Mouse (Mus musculus): ENCODE measurements around the gene Brd2. TPM values are rescaled to one million over a fixed set of nuclear protein-coding genes. Genes with fewer than 3 reads are reported as not detected.

Brd2 gene
- polyA plus RNA-seq, 1 experiment from 2014 or later, result 137 TPM

DNA sequence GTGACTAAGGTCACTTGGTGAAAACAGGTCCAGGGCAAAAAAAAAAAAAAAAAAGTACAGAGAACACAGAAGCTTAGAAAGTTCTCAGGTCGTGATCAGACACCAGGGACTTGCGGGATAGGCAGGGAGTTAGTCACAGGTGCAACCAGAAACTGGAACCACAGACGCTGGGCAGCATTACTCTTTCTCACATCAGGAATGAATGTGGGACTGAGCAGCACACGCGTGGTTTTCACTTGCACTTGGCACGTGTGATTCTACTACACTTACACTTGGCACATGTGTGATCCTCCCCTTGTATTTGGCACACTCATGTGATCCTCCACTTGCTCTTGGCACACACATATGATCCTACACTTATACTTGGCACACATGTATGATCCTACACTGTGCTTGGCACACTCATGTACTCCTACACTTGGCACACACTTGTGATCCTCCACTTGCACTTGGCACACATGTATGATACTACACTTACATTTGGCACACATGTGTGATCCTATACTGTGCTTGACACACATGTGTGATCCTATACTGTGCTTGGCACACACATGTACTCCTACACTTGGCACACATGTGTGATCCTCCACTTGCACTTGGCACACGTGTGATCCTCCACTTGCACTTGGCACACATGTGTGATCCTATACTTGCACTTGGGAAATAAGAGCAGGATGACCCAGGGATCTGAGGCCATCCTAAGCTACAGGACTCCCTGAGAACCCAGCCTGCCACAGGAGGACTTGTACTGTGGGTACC is 15.1 kb downstream of the Brd2 start:
- Histone ChIP-seq H3K4me1 (0 out of 2 replicates have a peak, but pooled peaks cover 6% of the 10 kb centered on the region), H3K27me3 (no peaks in the 10 kb centered on the region), H3K4me2 (replicated peaks) (no peak overlapping the region), H3K9ac (no peak overlapping the region), H3K9me3 (replicated peaks) (no peaks in the 10 kb centered on the region), H3K27ac (no peak overlapping the region), H3K36me3 (peaks cover 34% of the 10 kb centered on the region), H3K4me3 (no peak overlapping the region)
- WGBS, result 87% methylated on average over 7 of the region's 7 CpGs
- ATAC-seq (ENCODE audit: low FRiP score), result no peak

GRCm38 (mm10) chr17:34106555-34106954 is 15.9 kb downstream of the Brd2 start:
- Histone ChIP-seq H3K27ac (no peak overlapping the region), H3K9ac (no peak overlapping the region), H3K27me3 (no peaks in the 10 kb centered on the region), H3K36me3 (peaks cover 27% of the 10 kb centered on the region), H3K4me1 (0 out of 2 replicates have a peak, but pooled peaks cover 4% of the 10 kb centered on the region), H3K9me3 (replicated peaks) (no peaks in the 10 kb centered on the region), H3K4me3 (no peak overlapping the region), H3K4me2 (replicated peaks) (no peak overlapping the region)
- 91% methylated on average over 7 of the region's 7 CpGs for WGBS
- no peak for ATAC-seq (ENCODE audit: low FRiP score)

DNA sequence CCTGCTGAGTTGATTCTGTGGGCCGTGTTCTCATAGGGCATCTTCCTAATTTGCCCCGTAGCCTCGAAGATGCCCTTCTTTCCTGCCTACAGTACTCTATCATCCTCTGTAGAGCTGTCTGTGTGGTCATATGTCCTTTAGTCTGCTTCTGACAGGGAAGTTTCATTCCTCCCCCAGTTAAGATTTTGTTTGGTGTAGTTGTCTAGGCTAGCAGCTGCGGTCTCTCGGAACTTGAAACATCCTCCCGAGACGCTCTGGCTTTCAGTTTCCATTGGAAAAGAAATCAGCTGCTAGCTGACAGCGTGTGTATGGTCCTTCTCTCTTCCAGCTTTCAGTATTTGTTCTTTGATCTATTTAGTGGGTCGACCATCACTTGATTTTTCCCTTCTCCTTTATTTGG is 17.6 kb downstream of the Brd2 start:
- ATAC-seq (ENCODE audit: low FRiP score), result no peak
- no peaks in the 10 kb centered on the region for H3K4me1 ChIP-seq

GRCm38 (mm10) chr17:34102831-34103230 is 19.6 kb downstream of the Brd2 start:
- WGBS, result 82% methylated on average over 6 of the region's 6 CpGs
- H3K4me2 ChIP-seq (replicated peaks), result no peak overlapping the region
- no peak overlapping the region for H3K4me3 ChIP-seq
- H3K27ac ChIP-seq, result no peak overlapping the region
- H3K36me3 ChIP-seq, result no peaks in the 10 kb centered on the region
- H3K27me3 ChIP-seq, result peaks cover 7% of the 10 kb centered on the region; the same call in 1 of the 2 replicates
- ATAC-seq (ENCODE audit: low FRiP score), result no peak
- no peak overlapping the region for H3K9ac ChIP-seq
- no peaks in the 10 kb centered on the region for H3K9me3 ChIP-seq (replicated peaks)
- H3K4me1 ChIP-seq, result no peaks in the 10 kb centered on the region

More for the DNA sequence above, 17.6 kb downstream of the Brd2 start:
- Histone ChIP-seq H3K9ac (no peak overlapping the region), H3K4me3 (no peak overlapping the region), H3K27ac (no peak overlapping the region), H3K9me3 (replicated peaks) (no peaks in the 10 kb centered on the region), H3K4me2 (replicated peaks) (no peak overlapping the region), H3K27me3 (peaks cover 7% of the 10 kb centered on the region; the same call in 1 of the 2 replicates), H3K36me3 (peaks cover 9% of the 10 kb centered on the region)
- 83% methylated on average over 9 of the region's 9 CpGs for WGBS

DNA sequence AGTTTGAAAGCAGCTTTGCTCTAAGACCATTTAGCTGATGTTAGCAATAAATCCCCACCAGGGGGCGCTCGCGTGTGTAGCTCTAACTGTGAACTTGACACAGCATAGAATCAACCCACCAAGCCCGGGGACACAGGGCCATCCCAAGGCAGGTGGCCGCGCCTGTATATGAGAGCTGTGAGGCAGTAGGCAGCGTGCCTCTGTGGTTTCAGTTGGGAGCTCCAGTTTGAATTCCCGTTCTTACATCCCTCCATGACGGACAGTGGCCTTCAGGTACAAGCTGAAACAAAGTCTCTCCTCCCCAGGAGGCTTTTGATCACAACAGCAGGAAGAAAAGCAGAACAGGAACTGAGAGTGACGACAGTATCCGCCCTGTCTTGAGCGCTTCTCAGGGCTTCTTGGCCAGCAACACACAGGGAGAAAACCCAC is 20.8 kb downstream of the Brd2 start:
- H3K27ac ChIP-seq, result no peak overlapping the region
- H3K9ac ChIP-seq, result no peak overlapping the region
- H3K4me3 ChIP-seq, result no peak overlapping the region
- no peaks in the 10 kb centered on the region for H3K4me1 ChIP-seq
- ATAC-seq (ENCODE audit: low FRiP score), result peak; percentile 71; the same call in 1 of the 2 replicates
- WGBS, result 4% methylated on average over 12 of the region's 12 CpGs
- H3K27me3 ChIP-seq, result peaks cover 7% of the 10 kb centered on the region; the same call in 1 of the 2 replicates
- peak overlapping the region; percentile 21 for H3K4me2 ChIP-seq (replicated peaks)
- no peaks in the 10 kb centered on the region for H3K36me3 ChIP-seq
- no peaks in the 10 kb centered on the region for H3K9me3 ChIP-seq (replicated peaks)

- no peaks in the 10 kb centered on the region for H3K4me1 ChIP-seq
- no peak overlapping the region for H3K4me2 ChIP-seq (replicated peaks)
- H3K27me3 ChIP-seq, result peaks cover 7% of the 10 kb centered on the region; the same call in 1 of the 2 replicates
- no peaks in the 10 kb centered on the region for H3K9me3 ChIP-seq (replicated peaks)
- H3K36me3 ChIP-seq, result no peaks in the 10 kb centered on the region
- H3K27ac ChIP-seq, result no peak overlapping the region
- 35% methylated on average over 5 of the region's 5 CpGs for WGBS
- no peak overlapping the region for H3K9ac ChIP-seq
- ATAC-seq (ENCODE audit: low FRiP score), result 0 out of 2 replicates have a peak, but pooled peaks have one; percentile 16
- H3K4me3 ChIP-seq, result no peak overlapping the region
Observed at GRCm38 (mm10) chr17:34101185-34101584, 21.2 kb downstream of the Brd2 start.

GRCm38 (mm10) chr17:34099531-34099930 is 22.9 kb downstream of the Brd2 start:
- Histone ChIP-seq H3K27me3 (peaks cover 7% of the 10 kb centered on the region; the same call in 1 of the 2 replicates), H3K4me1 (no peaks in the 10 kb centered on the region), H3K9me3 (replicated peaks) (no peaks in the 10 kb centered on the region), H3K9ac (no peak overlapping the region), H3K4me3 (no peak overlapping the region), H3K27ac (no peak overlapping the region), H3K36me3 (no peaks in the 10 kb centered on the region), H3K4me2 (replicated peaks) (no peak overlapping the region)
- 68% methylated on average over 5 of the region's 5 CpGs for WGBS
- no peak for ATAC-seq (ENCODE audit: low FRiP score)

GRCm38 (mm10) chr17:34098709-34099479 is 23.5 kb downstream of the Brd2 start:
- no peak overlapping the region for H3K9ac ChIP-seq
- 60% methylated on average over 10 of the region's 10 CpGs for WGBS
- H3K36me3 ChIP-seq, result no peaks in the 10 kb centered on the region
- H3K27me3 ChIP-seq, result peaks cover 7% of the 10 kb centered on the region; the same call in 1 of the 2 replicates
- H3K27ac ChIP-seq, result no peak overlapping the region
- no peak overlapping the region for H3K4me2 ChIP-seq (replicated peaks)
- H3K9me3 ChIP-seq (replicated peaks), result no peaks in the 10 kb centered on the region
- no peak for ATAC-seq (ENCODE audit: low FRiP score)
- H3K4me1 ChIP-seq, result no peaks in the 10 kb centered on the region
- H3K4me3 ChIP-seq, result no peak overlapping the region

- no peak overlapping the region for H3K9ac ChIP-seq
- 72% methylated on average over 5 of the region's 5 CpGs for WGBS
Observed at GRCm38 (mm10) chr17:34097272-34097671, 25.2 kb downstream of the Brd2 start.

GRCm38 (mm10) chr17:34096497-34097010 is 25.9 kb downstream of the Brd2 start:
- no peak overlapping the region for H3K9ac ChIP-seq
- peaks cover 7% of the 10 kb centered on the region; the same call in 1 of the 2 replicates for H3K27me3 ChIP-seq
- WGBS, result 72% methylated on average over 3 of the region's 3 CpGs
- no peak overlapping the region for H3K4me3 ChIP-seq
- ATAC-seq (ENCODE audit: low FRiP score), result no peak
- H3K9me3 ChIP-seq (replicated peaks), result no peaks in the 10 kb centered on the region
- H3K36me3 ChIP-seq, result no peaks in the 10 kb centered on the region
- no peak overlapping the region for H3K4me2 ChIP-seq (replicated peaks)
- no peak overlapping the region for H3K27ac ChIP-seq
- H3K4me1 ChIP-seq, result 0 out of 2 replicates have a peak, but pooled peaks cover 3% of the 10 kb centered on the region

More at GRCm38 (mm10) chr17:34097272-34097671, 25.2 kb downstream of the Brd2 start:
- H3K27ac ChIP-seq, result no peak overlapping the region
- H3K9me3 ChIP-seq (replicated peaks), result no peaks in the 10 kb centered on the region
- H3K4me1 ChIP-seq, result 0 out of 2 replicates have a peak, but pooled peaks cover 3% of the 10 kb centered on the region
- no peak overlapping the region for H3K4me3 ChIP-seq
- H3K36me3 ChIP-seq, result no peaks in the 10 kb centered on the region
- peaks cover 7% of the 10 kb centered on the region; the same call in 1 of the 2 replicates for H3K27me3 ChIP-seq
- no peak for ATAC-seq (ENCODE audit: low FRiP score)
- no peak overlapping the region for H3K4me2 ChIP-seq (replicated peaks)

DNA sequence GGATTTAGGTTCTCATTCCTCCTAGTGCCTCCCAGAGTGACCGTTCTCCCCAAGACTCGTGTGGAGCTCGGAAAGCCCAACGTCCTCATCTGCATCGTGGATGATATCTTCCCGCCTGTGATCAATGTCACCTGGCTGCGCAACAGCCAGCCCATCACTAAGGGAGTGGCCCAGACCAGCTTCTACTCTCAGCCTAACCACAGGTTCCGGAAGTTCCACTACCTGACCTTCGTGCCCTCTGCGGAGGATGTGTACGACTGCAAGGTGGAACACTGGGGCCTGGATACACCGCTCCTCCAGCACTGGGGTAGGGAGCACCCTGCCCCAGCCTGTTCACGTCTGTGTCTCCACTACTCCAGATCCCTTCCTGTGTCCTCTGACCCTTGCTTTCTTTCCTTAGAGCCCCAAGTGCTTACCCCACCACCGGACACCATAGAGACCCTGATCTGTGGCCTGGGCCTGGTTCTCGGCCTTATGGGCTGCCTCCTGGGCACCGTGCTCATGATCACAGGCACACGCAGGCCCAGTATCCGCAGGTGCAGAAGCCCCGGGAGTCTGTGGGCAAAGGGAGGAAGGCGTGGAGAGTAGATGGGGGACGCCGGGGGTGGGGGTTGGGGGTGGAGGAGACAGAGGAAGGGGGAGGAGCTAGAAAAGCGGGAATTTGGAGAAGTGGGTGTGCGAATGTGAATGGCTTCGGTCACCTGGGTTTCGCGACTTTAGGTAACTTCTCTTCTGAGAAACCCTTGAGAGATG is 28.0 kb downstream of the Brd2 start:
- H3K27me3 ChIP-seq, result no peaks in the 10 kb centered on the region
- no peak overlapping the region for H3K4me3 ChIP-seq
- no peaks in the 10 kb centered on the region for H3K9me3 ChIP-seq (replicated peaks)
- no peak overlapping the region for H3K4me2 ChIP-seq (replicated peaks)
- no peaks in the 10 kb centered on the region for H3K36me3 ChIP-seq
- H3K27ac ChIP-seq, result no peak overlapping the region
- 0 out of 2 replicates have a peak, but pooled peaks cover 3% of the 10 kb centered on the region for H3K4me1 ChIP-seq
- no peak overlapping the region for H3K9ac ChIP-seq
- 82% methylated on average over 27 of the region's 27 CpGs for WGBS
- no peak for ATAC-seq (ENCODE audit: low FRiP score)

Measured in hindbrain, embryonic 12.5 days (tissue).